Mouse (Mus musculus): ENCODE data around the gene Adprhl1. TPM values are rescaled to one million over a fixed set of nuclear protein-coding genes. Genes with fewer than 3 reads are reported as not detected.

Gene Adprhl1
- polyA plus RNA-seq, 1 experiment = not detected

GRCm38 (mm10) chr8:13240691-13241090 lies 13.3 kb downstream of the Adprhl1 start:
- Histone ChIP-seq H3K27me3 (ENCODE audit: control insufficient read depth) (peaks cover 4% of the 10 kb centered on the region), H3K9me3 (ENCODE audit: control insufficient read depth, low read length) (no peaks in the 10 kb centered on the region), H3K4me3 (replicated peaks) (no peak overlapping the region), H3K36me3 (ENCODE audit: control insufficient read depth) (no peaks in the 10 kb centered on the region), H3K4me1 (ENCODE audit: control insufficient read depth) (no peaks in the 10 kb centered on the region)
- TF ChIP-seq TAL1 (IDR thresholded peaks at IDR 0.05; ENCODE audit: low read length) (no peak), GATA1 (IDR thresholded peaks at IDR 0.05; ENCODE audit: low read length) (no peak)

DNA sequence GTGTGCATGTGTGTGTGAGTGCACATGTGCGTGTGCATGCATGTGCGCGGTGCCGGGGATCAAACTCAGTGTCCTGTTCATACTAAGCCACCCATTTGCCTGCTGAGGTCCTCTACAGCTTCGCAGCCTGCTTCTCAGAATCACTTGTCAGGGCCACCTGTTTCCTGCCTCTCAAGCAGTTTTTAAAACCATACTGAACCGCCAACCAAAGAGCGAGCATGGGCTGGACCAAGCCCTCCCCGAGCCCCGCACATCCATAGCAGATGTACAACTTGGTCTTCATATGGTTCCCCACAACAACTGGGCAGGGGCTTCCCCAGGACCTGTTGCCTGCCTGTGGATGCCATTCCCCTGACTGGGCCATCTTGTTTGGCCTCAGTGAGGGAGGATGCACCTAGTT lies 13.9 kb downstream of the Adprhl1 start:
- no peak overlapping the region for H3K4me3 ChIP-seq (replicated peaks)
- no peak for TF ChIP-seq TAL1 (IDR thresholded peaks at IDR 0.05; ENCODE audit: low read length)
- no peak for TF ChIP-seq GATA1 (IDR thresholded peaks at IDR 0.05; ENCODE audit: low read length)

GRCm38 (mm10) chr8:13234803-13235202 lies 19.2 kb downstream of the Adprhl1 start:
- Histone ChIP-seq H3K4me1 (ENCODE audit: control insufficient read depth) (no peaks in the 10 kb centered on the region), H3K9me3 (ENCODE audit: control insufficient read depth, low read length) (no peaks in the 10 kb centered on the region), H3K4me3 (replicated peaks) (no peak overlapping the region), H3K36me3 (ENCODE audit: control insufficient read depth) (no peaks in the 10 kb centered on the region), H3K27me3 (ENCODE audit: control insufficient read depth) (peaks cover 9% of the 10 kb centered on the region)
- TF ChIP-seq GATA1 (IDR thresholded peaks at IDR 0.05; ENCODE audit: low read length) (no peak), TAL1 (IDR thresholded peaks at IDR 0.05; ENCODE audit: low read length) (no peak)

More for the DNA sequence above, 13.9 kb downstream of the Adprhl1 start:
- peaks cover 4% of the 10 kb centered on the region for H3K27me3 ChIP-seq (ENCODE audit: control insufficient read depth)
- H3K36me3 ChIP-seq (ENCODE audit: control insufficient read depth) = no peaks in the 10 kb centered on the region
- H3K9me3 ChIP-seq (ENCODE audit: control insufficient read depth, low read length) = no peaks in the 10 kb centered on the region
- no peaks in the 10 kb centered on the region for H3K4me1 ChIP-seq (ENCODE audit: control insufficient read depth)

DNA sequence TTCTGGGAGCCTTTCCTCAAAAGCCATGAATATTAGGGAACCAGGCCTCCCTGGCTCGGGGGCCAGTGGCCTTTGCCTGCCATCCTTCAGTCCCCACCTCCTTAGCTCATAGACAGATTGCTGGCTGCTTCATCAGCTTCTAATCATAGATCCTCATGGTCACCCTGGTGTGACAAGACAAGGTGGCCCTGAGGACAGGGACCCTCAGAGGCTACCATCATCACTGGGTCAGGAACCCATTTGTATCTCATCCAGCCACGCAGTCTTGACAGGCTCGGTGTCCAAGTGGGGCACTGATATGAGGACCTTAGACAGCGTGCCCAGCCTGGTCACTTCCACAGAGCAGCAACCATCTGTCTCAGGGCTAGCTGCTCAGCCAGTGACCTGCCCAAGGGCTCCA lies 23.5 kb downstream of the Adprhl1 start:
- H3K27me3 ChIP-seq (ENCODE audit: control insufficient read depth) = peaks cover 5% of the 10 kb centered on the region; the same call in 1 of the 2 replicates
- TF ChIP-seq GATA1 (IDR thresholded peaks at IDR 0.05; ENCODE audit: low read length) = no peak
- TF ChIP-seq TAL1 (IDR thresholded peaks at IDR 0.05; ENCODE audit: low read length) = no peak
- no peaks in the 10 kb centered on the region for H3K36me3 ChIP-seq (ENCODE audit: control insufficient read depth)
- H3K4me3 ChIP-seq (replicated peaks) = no peak overlapping the region
- no peaks in the 10 kb centered on the region for H3K4me1 ChIP-seq (ENCODE audit: control insufficient read depth)
- no peaks in the 10 kb centered on the region for H3K9me3 ChIP-seq (ENCODE audit: control insufficient read depth, low read length)

DNA sequence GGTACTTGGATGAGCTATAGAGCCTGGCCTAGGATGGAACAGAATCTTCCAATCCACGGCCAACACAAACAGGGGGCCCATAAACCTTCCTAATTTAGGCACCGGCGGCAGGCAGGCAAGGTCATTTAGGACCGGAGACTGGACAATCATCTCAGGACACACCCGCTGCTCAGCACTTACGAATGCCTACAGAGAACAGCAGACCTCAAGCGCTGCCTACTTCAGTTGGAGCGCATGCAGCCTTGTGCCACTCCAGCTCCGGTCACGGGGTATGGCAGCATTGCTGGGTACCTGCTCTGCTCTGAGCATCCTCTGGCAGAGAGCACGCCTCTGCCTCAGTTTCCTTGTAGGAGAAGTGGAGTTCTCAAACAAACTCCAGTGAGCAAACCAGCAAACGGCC lies 24.2 kb downstream of the Adprhl1 start:
- TF ChIP-seq GATA1 (IDR thresholded peaks at IDR 0.05; ENCODE audit: low read length) (no peak), TAL1 (IDR thresholded peaks at IDR 0.05; ENCODE audit: low read length) (no peak)
- Histone ChIP-seq H3K27me3 (ENCODE audit: control insufficient read depth) (peaks cover 3% of the 10 kb centered on the region; the same call in 1 of the 2 replicates), H3K9me3 (ENCODE audit: control insufficient read depth, low read length) (no peaks in the 10 kb centered on the region), H3K4me3 (replicated peaks) (no peak overlapping the region), H3K36me3 (ENCODE audit: control insufficient read depth) (no peaks in the 10 kb centered on the region), H3K4me1 (ENCODE audit: control insufficient read depth) (no peaks in the 10 kb centered on the region)

DNA sequence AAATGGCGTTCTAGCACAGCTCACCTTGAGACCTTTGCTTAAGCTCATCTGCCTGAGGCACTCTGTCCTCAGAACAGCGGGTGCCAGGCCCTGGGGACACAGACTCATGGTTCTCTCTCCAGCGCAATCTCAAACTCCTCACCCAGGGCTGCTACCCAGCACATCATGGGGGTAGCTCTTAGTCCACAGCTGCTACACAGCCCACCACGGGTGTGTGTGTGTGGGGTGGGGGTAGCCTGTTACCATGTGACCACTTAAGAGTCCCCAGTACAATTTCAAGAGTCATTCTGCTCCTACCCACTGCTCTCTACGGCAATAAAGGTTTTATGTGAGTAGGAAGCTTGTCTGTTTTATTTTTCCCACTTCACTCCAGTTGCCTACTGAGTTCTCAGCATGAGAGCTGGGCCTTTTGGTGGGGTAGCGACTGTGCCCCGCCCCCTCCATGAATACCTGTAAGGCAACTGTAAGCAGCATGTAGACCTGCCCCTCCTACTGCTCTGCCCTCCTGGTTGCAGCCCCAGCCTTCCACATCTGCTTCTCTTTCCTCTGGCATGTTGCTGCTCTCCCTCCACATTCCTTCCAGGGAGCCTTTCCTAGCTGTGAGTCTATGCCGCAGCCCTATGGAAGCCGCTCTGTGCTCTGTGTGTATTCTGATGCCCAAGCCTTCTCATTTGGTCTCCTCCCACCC lies 24.9 kb downstream of the Adprhl1 start:
- TF ChIP-seq TAL1 (IDR thresholded peaks at IDR 0.05; ENCODE audit: low read length) (no peak), GATA1 (IDR thresholded peaks at IDR 0.05; ENCODE audit: low read length) (no peak)
- Histone ChIP-seq H3K27me3 (ENCODE audit: control insufficient read depth) (peaks cover 4% of the 10 kb centered on the region; the same call in 1 of the 2 replicates), H3K4me1 (ENCODE audit: control insufficient read depth) (no peaks in the 10 kb centered on the region), H3K9me3 (ENCODE audit: control insufficient read depth, low read length) (no peaks in the 10 kb centered on the region), H3K36me3 (ENCODE audit: control insufficient read depth) (no peaks in the 10 kb centered on the region), H3K4me3 (replicated peaks) (no peak overlapping the region)

DNA sequence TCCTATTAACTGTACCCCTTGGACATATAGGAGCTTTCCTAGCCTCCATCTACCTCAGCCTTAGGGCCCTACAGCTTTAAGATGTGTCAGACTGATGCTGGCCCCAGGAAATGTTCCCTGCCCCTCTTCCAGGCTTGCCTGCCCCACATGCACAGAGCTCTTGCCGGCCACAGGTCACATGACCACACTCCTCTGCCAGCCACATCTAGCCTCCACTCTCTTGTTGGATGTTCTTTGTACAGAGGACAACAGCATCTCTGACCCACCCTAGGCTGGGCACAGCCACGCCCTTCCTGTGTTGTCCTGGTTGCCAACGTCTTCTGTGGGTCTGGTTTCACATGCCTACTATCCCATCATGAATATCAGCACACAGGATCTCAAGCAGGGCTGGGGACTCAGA lies 26.8 kb downstream of the Adprhl1 start:
- H3K4me3 ChIP-seq (replicated peaks) = no peak overlapping the region
- no peaks in the 10 kb centered on the region for H3K9me3 ChIP-seq (ENCODE audit: control insufficient read depth, low read length)
- no peaks in the 10 kb centered on the region for H3K36me3 ChIP-seq (ENCODE audit: control insufficient read depth)
- TF ChIP-seq GATA1 (IDR thresholded peaks at IDR 0.05; ENCODE audit: low read length) (no peak), TAL1 (IDR thresholded peaks at IDR 0.05; ENCODE audit: low read length) (no peak)
- H3K4me1 ChIP-seq (ENCODE audit: control insufficient read depth) = no peaks in the 10 kb centered on the region
- H3K27me3 ChIP-seq (ENCODE audit: control insufficient read depth) = peaks cover 4% of the 10 kb centered on the region

GRCm38 (mm10) chr8:13226288-13226687 lies 27.7 kb downstream of the Adprhl1 start:
- Histone ChIP-seq H3K4me1 (ENCODE audit: control insufficient read depth) (no peaks in the 10 kb centered on the region), H3K36me3 (ENCODE audit: control insufficient read depth) (no peaks in the 10 kb centered on the region), H3K4me3 (replicated peaks) (no peak overlapping the region), H3K9me3 (ENCODE audit: control insufficient read depth, low read length) (no peaks in the 10 kb centered on the region), H3K27me3 (ENCODE audit: control insufficient read depth) (peaks cover 4% of the 10 kb centered on the region)
- TF ChIP-seq GATA1 (IDR thresholded peaks at IDR 0.05; ENCODE audit: low read length) (no peak), TAL1 (IDR thresholded peaks at IDR 0.05; ENCODE audit: low read length) (no peak)

DNA sequence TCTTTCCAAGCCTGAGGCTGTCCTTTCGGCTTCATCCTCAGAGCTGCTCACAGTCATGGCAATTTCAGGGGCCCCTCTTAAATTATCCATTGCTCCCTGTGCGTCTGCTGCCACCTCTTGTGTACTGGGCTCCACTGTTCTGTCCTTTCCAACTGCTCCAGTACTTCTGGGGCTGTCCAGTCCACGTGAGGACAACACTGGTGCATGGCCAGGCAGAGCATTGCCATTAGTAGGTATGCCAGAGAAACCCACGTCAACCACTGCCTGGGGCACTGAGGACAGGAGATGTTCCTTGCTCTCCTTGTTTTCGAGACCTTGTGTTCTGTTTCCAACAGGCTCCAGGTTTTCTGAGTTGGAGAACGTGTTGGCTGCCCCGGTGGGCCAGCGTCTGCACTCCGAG lies 29.5 kb downstream of the Adprhl1 start:
- H3K27me3 ChIP-seq (ENCODE audit: control insufficient read depth) = peaks cover 6% of the 10 kb centered on the region

More for the DNA sequence above, 29.5 kb downstream of the Adprhl1 start:
- no peaks in the 10 kb centered on the region for H3K9me3 ChIP-seq (ENCODE audit: control insufficient read depth, low read length)
- no peaks in the 10 kb centered on the region for H3K36me3 ChIP-seq (ENCODE audit: control insufficient read depth)
- no peaks in the 10 kb centered on the region for H3K4me1 ChIP-seq (ENCODE audit: control insufficient read depth)
- no peak for TF ChIP-seq GATA1 (IDR thresholded peaks at IDR 0.05; ENCODE audit: low read length)
- TF ChIP-seq TAL1 (IDR thresholded peaks at IDR 0.05; ENCODE audit: low read length) = no peak
- no peak overlapping the region for H3K4me3 ChIP-seq (replicated peaks)

Measured in erythroblast, embryonic 14.5 days (primary cell).